Mouse (Mus musculus) liver, postnatal 0 days (tissue): Measurements from ENCODE around the gene Npas2.

Source experiments
- CTCF ChIP-seq: sonication (generic); IDR thresholded peaks from 2 replicates; pipeline ENCODE4 v1.5.1; 2016; ENCODE audit warnings: antibody characterized with exemption, low read depth
- EP300 ChIP-seq: IDR thresholded peaks from 2 replicates; pipeline ENCODE4 v1.6.1; 2016; ENCODE audit warnings: antibody characterized with exemption, low read depth, mild to moderate bottlenecking

DNA sequence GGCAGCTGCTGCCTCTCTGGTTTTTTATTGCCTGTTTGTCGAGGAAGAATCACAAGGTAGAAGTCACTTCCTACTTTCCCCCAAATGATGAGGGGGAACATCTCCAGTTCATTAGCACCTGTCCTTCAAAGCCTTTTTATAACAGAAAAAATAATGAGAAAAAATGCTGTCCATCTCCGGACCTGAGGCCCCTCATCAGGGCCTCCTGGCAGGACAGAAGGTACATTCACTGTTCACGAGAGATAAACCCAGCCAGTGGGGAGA lies 63.7 kb downstream of the Npas2 start:
- no peak for TF ChIP-seq CTCF
- TF ChIP-seq EP300: no peak
